Mouse (Mus musculus): ENCODE results near the gene Eng.

DNA sequence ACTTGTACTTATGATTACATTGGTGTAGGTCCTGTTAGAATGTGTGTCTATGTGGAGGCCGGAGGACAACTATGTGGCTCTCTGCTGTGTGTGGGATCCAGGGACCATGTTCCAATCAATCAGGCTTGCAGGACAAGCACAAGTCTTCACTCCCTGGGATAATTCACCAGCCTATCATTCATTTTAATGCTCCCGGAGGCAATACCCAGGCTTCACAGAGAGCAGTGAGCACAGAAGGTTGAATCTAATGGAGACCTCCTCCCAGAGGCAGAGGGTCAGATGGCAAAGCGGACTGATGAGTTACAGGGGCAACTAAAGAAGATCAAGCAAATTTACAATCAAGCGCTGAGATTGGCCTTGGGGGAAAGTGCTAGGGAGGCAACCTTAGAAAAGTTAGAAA, 83.2 kb downstream of the Eng start:
- no peak for TF ChIP-seq CTCF (IDR thresholded peaks at IDR 0.05; ENCODE audit: control insufficient read depth, insufficient read depth, insufficient replicate concordance, low read depth, low read length)
- no peak for TF ChIP-seq POLR2A (IDR thresholded peaks at IDR 0.05; ENCODE audit: control insufficient read depth, low read depth, low read length)
